Mouse (Mus musculus): ENCODE measurements around the gene Psmf1.

The Psmf1 gene

DNA sequence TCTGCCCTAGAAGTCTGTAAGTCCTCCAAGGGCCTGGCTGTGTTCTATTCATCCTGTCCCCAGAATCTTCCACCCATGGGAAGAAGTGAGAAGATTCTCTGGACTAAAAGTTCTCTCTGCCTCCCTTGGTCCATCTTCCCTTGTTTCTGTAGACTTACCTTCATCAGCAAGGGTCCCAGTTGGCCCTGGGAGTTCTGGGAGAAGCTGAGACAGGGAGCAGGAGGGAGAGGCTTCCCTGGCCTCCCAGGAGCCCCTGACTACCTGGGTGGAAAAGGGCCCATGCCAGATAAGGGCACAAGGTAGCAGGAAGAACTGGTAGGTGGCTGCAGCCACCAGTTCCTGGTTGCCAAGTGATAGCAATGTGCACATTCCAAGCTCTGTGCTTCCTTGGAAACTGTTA is at the start of gene Psmf1:
Gene Psmf1, minus strand, starts transcription at position 342 of the 400 bp plus-strand sequence.
- Histone ChIP-seq H3K27me3 (ENCODE audit: control insufficient read depth, insufficient read depth, low read length, poor library complexity, severe bottlenecking) (no peaks in the 10 kb centered on the region), H3K36me3 (ENCODE audit: control insufficient read depth, insufficient read depth, low read length, poor library complexity, severe bottlenecking) (no peaks in the 10 kb centered on the region)
- no peak for DNase-seq (ENCODE audit: low read depth, low spot score)

DNA sequence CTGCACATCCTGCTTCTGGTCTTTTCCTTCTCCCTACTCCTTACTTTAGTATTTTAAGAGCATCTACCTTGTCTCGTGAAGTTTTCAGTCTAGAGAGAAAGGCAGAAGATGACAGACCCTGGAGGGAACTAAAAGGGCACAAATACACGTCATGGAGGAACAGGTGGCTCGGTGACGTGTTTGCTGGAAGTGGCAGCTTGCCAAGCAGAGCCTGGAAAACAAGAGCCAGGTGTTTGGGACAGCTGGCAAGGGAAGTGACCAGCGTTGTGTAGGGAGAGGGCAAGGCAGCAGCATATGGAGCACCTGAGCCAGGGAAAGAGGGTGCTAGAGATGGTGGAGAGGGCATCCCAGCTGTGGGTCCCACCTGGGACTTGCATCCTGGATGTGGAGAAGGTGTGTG is 47.2 kb upstream of the Psmf1 start:
- Histone ChIP-seq H3K36me3 (ENCODE audit: control insufficient read depth, insufficient read depth, low read length, poor library complexity, severe bottlenecking) (no peaks in the 10 kb centered on the region), H3K27me3 (ENCODE audit: control insufficient read depth, insufficient read depth, low read length, poor library complexity, severe bottlenecking) (no peaks in the 10 kb centered on the region)
- no peak for DNase-seq (ENCODE audit: low read depth, low spot score)

DNA sequence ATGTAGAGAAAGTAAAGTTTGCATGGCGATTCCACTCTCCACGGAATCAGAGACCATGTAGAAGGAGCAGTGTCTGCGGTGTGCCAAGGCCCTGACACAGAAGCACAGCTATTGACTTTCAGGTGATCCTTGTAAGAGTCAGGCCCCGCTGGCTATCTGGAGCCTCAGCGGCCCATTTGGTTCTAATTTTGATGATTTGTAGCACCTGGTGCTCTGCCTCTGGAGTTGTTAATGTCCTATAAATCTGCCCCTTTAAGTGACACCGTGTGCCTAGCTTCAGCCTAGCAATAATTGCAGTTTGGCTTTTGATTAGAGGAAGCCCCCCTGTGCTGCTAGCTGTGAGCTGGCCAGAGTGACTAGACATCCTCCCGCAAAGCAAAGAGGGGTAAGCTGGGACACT is 46.2 kb upstream of the Psmf1 start:
- H3K36me3 ChIP-seq (ENCODE audit: control insufficient read depth, insufficient read depth, low read length, poor library complexity, severe bottlenecking), result no peaks in the 10 kb centered on the region
- DNase-seq (ENCODE audit: low read depth, low spot score), result no peak
- H3K27me3 ChIP-seq (ENCODE audit: control insufficient read depth, insufficient read depth, low read length, poor library complexity, severe bottlenecking), result no peaks in the 10 kb centered on the region

DNA sequence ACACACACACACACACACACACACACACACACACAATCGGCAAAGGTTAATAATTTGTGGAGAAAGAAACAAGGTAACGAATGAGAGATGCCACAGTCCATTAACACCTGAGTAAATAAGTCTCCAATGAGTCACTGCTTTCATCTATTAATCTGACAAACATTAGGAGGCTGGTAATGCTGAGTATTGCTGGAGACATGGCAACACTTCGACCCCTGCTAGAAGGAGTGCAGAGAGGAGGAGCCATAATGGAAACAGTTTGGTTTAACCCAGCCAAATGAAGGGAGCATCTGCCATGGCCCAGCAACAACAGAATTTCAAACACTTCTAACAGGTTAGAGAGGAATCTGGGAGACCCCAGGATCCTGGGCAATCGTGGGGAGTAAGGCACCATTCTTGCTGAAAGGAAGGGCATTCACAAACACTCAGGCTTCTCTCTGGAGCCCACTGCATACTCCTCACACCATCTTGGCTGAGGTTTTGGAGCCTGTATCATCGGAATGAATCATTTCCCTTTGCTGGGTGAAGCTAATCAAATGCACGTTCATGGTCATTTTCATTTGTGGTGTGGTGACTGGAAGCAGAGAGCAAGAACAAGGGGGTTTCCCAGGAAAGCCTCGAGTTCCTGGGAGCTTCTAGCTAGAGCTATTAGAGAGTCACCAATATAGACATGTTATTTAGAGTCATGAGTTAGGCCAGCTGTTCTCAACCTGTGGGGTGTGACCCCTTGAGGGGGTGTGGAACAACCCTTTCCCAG is 44.4 kb upstream of the Psmf1 start:
- no peak for DNase-seq (ENCODE audit: low read depth, low spot score)

DNA sequence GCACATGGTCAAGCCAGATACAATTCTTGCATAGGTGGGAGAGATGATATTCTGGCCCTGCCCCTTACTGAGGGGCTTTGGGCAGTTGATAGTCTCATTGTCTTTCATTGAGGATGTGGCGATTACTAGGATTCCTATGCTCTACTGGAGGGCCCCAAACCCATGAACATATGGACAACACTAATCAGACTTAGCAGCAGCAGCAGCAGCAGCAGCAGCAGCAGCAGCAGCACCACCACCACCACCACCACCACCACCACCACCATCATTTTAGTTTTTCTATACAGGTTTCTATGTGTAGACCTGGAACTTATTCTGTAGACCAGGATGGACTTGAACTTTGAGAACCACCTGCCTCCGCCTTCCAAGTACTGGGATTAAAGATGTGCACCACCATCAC is 39.5 kb upstream of the Psmf1 start:
- Histone ChIP-seq H3K27me3 (ENCODE audit: control insufficient read depth, insufficient read depth, low read length, poor library complexity, severe bottlenecking) (no peaks in the 10 kb centered on the region), H3K36me3 (ENCODE audit: control insufficient read depth, insufficient read depth, low read length, poor library complexity, severe bottlenecking) (no peaks in the 10 kb centered on the region)
- DNase-seq (ENCODE audit: low read depth, low spot score), result no peak

More for the DNA sequence above, 44.4 kb upstream of the Psmf1 start:
- no peaks in the 10 kb centered on the region for H3K36me3 ChIP-seq (ENCODE audit: control insufficient read depth, insufficient read depth, low read length, poor library complexity, severe bottlenecking)
- H3K27me3 ChIP-seq (ENCODE audit: control insufficient read depth, insufficient read depth, low read length, poor library complexity, severe bottlenecking), result no peaks in the 10 kb centered on the region

DNA sequence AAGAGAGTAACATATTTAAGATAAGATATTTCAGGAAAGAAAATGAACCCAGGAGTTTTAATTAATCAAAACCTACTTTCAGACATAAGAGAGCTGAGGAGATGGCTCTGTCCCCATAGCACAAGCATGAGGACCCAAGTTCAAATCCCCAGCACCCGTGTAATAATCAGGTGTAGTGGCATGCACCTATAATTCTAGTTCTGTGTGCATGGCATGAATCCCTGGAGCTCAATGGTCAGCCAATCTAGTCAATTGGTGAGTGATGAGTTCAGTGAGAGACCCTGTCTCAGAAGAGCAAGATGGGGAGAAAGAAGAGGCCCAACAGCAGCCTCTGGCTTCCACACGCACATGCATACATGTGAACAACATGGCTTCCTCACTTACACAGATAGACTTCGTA is 33.4 kb upstream of the Psmf1 start:
- DNase-seq (ENCODE audit: low read depth, low spot score), result no peak
- Histone ChIP-seq H3K27me3 (ENCODE audit: control insufficient read depth, insufficient read depth, low read length, poor library complexity, severe bottlenecking) (no peaks in the 10 kb centered on the region), H3K36me3 (ENCODE audit: control insufficient read depth, insufficient read depth, low read length, poor library complexity, severe bottlenecking) (no peaks in the 10 kb centered on the region)

DNA sequence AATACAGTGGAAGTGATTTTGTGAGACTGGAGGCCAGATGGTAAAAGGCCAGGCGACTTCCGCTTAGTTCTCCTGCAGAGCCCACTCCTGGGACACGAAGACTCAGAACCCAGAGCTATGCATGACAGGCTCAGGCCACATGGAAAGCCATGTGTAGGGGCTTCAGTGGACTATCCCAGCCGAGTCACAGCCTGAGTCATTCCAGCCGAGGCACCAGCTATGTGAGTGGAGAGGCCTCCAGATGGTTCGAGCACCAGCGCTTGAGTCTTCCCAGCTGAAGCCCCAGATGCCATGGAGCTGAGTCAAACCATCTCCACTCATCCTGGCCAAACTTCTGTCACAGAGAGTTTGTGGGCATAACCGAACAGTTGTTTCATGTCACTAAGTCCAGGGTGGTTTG is 29.5 kb upstream of the Psmf1 start:
- Histone ChIP-seq H3K36me3 (ENCODE audit: control insufficient read depth, insufficient read depth, low read length, poor library complexity, severe bottlenecking) (no peaks in the 10 kb centered on the region), H3K27me3 (ENCODE audit: control insufficient read depth, insufficient read depth, low read length, poor library complexity, severe bottlenecking) (no peaks in the 10 kb centered on the region)
- DNase-seq (ENCODE audit: low read depth, low spot score), result no peak

DNA sequence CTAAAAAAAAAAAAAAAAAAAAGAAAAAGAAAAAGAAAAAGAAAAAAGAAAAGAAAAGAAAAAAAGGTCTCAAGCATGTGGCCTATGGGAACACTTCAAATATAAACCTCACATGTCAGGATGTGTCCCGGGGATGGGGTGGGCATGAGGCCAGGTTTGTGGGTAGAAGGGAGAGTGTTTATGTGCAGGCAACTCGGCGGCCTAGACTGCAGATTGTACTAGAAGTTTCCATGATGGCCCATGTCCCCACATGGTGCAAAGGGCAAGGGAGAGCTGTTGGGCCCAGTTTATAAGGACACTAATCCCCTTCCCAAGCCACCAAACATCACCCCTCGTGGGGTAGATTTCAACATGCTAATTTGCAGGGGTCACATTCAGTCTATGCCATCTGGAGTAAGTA is 28.2 kb upstream of the Psmf1 start:
- H3K27me3 ChIP-seq (ENCODE audit: control insufficient read depth, insufficient read depth, low read length, poor library complexity, severe bottlenecking), result no peaks in the 10 kb centered on the region
- H3K36me3 ChIP-seq (ENCODE audit: control insufficient read depth, insufficient read depth, low read length, poor library complexity, severe bottlenecking), result no peaks in the 10 kb centered on the region
- DNase-seq (ENCODE audit: low read depth, low spot score), result no peak

DNA sequence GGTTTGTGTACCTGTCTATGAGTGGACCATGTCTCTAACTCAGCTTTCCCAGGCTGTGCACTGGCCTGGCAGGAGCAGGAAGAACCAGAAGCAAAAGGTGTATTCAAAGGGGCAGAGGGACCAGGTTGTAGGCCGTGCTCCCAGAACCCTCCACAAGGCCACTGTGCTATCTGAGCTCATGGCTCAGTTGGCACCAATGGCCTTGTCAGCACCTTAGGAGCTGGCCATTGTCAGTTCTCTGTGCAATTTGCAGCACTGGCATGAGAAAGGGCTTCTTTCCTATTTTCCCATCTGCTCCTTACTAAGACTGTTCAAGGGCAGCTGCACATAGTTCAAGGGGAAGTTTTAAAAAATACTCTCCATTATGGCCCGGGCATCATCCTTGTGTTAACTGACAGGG is 20.6 kb upstream of the Psmf1 start:
- H3K36me3 ChIP-seq (ENCODE audit: control insufficient read depth, insufficient read depth, low read length, poor library complexity, severe bottlenecking), result no peaks in the 10 kb centered on the region
- H3K27me3 ChIP-seq (ENCODE audit: control insufficient read depth, insufficient read depth, low read length, poor library complexity, severe bottlenecking), result no peaks in the 10 kb centered on the region
- no peak for DNase-seq (ENCODE audit: low read depth, low spot score)

DNA sequence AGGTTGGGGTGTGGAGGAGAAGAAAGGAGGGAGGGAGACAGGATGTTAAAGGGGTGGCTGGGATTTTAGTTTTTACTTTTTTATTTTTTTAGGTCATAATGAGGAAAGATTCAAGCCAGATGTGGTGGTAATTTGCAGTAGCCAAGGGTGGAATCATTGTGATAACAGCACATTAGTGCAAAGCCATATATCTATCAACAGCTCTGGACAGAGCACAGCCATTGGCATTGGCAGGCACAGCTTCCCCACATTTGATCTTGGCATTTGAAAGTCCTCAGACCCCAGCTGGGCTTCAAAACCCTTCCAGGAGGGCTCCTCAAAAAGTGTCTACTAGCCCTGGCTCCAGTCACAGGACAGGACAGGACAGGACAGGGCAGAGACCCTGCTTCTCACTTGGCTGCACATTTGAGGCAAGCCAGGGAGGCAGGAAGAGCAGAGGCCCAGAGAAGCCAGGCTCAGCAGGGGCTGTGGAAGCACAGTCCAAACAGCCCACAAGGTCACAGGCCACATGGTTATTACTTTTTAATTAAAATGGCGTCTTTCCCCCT is 14.9 kb upstream of the Psmf1 start:
- no peaks in the 10 kb centered on the region for H3K36me3 ChIP-seq (ENCODE audit: control insufficient read depth, insufficient read depth, low read length, poor library complexity, severe bottlenecking)
- no peaks in the 10 kb centered on the region for H3K27me3 ChIP-seq (ENCODE audit: control insufficient read depth, insufficient read depth, low read length, poor library complexity, severe bottlenecking)
- DNase-seq (ENCODE audit: low read depth, low spot score), result no peak

DNA sequence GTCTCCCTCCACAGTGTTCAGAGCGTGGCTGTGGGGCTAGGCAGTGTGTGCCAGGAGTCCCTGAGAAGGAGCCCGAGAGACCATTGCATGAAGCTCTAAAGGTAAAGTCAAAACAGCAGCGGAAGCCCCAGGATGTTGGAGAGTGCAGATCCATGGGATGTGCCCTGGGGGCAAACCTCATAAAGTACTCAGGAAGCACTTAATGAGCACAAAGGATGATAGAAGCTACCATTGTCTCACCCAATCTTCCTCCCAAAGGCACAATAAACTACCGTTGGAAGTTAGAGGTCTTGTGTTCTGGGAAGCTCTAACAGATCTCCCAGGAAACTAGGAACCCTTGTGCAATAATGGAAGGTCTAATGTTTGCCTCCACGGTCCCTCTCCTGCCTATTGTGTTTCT is 13.5 kb upstream of the Psmf1 start:
- Histone ChIP-seq H3K27me3 (ENCODE audit: control insufficient read depth, insufficient read depth, low read length, poor library complexity, severe bottlenecking) (no peaks in the 10 kb centered on the region), H3K36me3 (ENCODE audit: control insufficient read depth, insufficient read depth, low read length, poor library complexity, severe bottlenecking) (no peaks in the 10 kb centered on the region)
- no peak for DNase-seq (ENCODE audit: low read depth, low spot score)

DNA sequence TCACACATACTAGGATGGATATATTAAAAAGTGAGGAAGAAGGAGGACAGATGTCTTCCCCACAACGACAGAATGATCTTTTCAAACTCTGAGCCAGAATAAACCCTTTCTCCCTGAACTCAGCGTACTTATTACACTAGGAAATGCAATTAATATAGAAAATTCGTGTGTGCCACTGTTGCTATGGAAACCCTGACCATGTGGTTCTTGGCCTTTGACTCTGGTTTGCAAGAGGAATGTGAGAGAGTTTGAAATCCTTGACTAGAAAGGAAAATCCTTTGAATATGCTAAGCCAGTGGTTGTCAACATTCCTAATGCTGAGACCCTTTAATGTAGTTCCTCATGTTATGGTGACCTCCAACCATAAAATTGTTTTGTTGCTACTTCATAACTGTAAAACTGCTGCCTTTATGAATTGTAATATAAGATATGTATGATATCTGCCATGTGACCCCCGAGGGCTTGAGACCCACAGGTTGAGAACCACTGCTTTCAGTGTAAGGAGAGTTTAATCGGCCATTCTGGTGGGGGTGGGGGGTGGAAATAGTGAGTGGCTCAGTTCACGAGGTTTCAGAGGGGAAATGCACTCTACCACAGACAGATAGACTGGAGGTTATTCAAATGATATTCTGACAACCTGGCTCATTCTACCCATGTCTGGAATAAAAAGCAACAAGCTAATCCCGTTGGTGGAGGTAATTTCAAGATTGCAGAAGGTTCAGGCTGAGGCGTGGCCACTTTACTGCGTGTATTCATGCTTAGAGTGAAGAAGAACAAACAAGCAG is 12.5 kb upstream of the Psmf1 start:
- Histone ChIP-seq H3K36me3 (ENCODE audit: control insufficient read depth, insufficient read depth, low read length, poor library complexity, severe bottlenecking) (no peaks in the 10 kb centered on the region), H3K27me3 (ENCODE audit: control insufficient read depth, insufficient read depth, low read length, poor library complexity, severe bottlenecking) (no peaks in the 10 kb centered on the region)
- no peak for DNase-seq (ENCODE audit: low read depth, low spot score)

DNA sequence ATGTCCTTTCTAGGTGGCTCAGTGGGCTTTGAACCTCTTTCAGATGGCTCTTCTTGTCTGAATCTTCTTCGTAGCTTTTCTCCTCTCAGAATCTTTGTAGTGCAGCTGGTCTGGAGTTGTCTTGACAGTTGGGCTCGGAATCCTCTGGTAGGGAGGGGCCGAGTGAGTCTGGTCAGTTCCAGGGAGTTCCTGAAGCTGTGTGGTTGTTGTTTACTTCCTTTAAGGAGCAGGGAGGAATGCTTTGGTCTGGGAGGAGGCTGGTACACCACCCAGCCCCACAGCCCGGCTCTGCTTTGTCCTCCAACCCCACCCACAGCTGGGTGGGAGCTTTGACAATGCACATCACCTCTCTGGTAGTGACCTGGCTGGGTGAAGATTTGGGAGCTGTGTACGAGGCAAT is 7.3 kb upstream of the Psmf1 start:
- Histone ChIP-seq H3K27me3 (ENCODE audit: control insufficient read depth, insufficient read depth, low read length, poor library complexity, severe bottlenecking) (no peaks in the 10 kb centered on the region), H3K36me3 (ENCODE audit: control insufficient read depth, insufficient read depth, low read length, poor library complexity, severe bottlenecking) (no peaks in the 10 kb centered on the region)
- no peak for DNase-seq (ENCODE audit: low read depth, low spot score)

DNA sequence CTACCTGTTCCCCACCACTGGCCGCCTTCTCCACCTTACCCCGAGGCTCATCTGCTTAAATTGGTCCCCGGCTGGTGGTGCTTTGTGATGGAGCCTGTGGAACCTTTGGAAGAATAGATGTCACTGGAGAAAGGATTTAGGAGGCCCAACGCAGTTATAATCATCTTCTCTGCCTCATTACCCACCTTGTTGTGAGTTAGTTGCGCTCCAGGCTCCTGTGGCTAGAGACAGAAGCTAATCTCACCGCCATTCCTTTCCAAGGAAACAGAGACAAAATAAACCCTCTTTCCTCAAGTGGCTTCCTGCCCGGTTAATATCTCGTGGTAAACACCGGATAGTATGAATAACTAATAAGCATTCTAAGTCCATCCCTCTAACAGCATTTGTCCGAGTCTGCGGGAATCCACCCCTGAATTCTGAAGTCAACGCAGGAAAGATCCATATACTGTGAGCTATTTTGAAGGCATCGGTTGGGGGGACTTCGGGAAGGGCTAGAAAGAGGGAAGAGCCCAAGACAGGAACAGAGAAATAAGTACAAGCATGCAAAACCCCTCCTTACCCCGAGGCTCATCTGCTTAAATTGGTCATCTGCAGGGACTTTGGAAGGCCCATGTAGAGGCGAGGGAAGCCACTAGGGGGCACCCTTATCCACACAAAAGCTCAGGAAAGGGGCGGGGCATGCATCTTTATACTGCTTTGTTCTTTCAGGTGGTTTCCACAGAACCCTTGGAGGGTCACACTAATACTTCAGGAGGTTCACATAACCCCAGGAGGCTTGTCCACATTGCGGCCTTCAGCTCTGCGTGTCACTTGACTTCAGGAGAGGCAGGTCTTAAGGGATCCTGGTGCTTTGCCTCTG is 4.1 kb upstream of the Psmf1 start:
- Histone ChIP-seq H3K27me3 (ENCODE audit: control insufficient read depth, insufficient read depth, low read length, poor library complexity, severe bottlenecking) (no peaks in the 10 kb centered on the region), H3K36me3 (ENCODE audit: control insufficient read depth, insufficient read depth, low read length, poor library complexity, severe bottlenecking) (no peaks in the 10 kb centered on the region)
- peak; percentile 71 for DNase-seq (ENCODE audit: low read depth, low spot score)

All from splenic B cell, adult 2 months (primary cell).